Mouse (Mus musculus): ENCODE results near the gene Eepd1. TPM values are rescaled to one million over a fixed set of nuclear protein-coding genes. Genes with fewer than 3 reads are reported as not detected.
A peak's percentile ranks its signal among the peaks of the same experiment; 100 is the strongest.

Gene Eepd1
- total RNA-seq, 4 experiments from 2014 or later, result 18.0 to 22.1 (median 19.6) TPM

GRCm38 (mm10) chr9:25573753-25574152, 92.4 kb downstream of the Eepd1 start:
- no peak for DNase-seq (ENCODE audit: low spot score in 2 of 2)

- no peak for DNase-seq (ENCODE audit: low spot score in 2 of 2)
These were observed 92.8 kb downstream of the Eepd1 start for GRCm38 (mm10) chr9:25574186-25574585.

- no peak for DNase-seq (ENCODE audit: low spot score in 2 of 2)
These were observed 97.6 kb downstream of the Eepd1 start for GRCm38 (mm10) chr9:25578674-25579596.

- no peak for DNase-seq (ENCODE audit: low spot score in 2 of 2)
These were observed 102.3 kb downstream of the Eepd1 start for GRCm38 (mm10) chr9:25583621-25584020.

GRCm38 (mm10) chr9:25585614-25586013, 104.3 kb downstream of the Eepd1 start:
- DNase-seq (ENCODE audit: low spot score in 2 of 2), result no peak

- DNase-seq (ENCODE audit: low spot score in 2 of 2), result no peak
These were observed 107.2 kb downstream of the Eepd1 start for GRCm38 (mm10) chr9:25588581-25588980.

GRCm38 (mm10) chr9:25590740-25591139, 109.4 kb downstream of the Eepd1 start:
- no peak for DNase-seq (ENCODE audit: low spot score in 2 of 2)

GRCm38 (mm10) chr9:25591390-25592354, 110.3 kb downstream of the Eepd1 start:
- peak in 1 of 2 experiments; percentile 31 for DNase-seq (ENCODE audit: low spot score in 2 of 2)

GRCm38 (mm10) chr9:25592355-25592955, 111.1 kb downstream of the Eepd1 start:
- no peak for DNase-seq (ENCODE audit: low spot score in 2 of 2)

- DNase-seq (ENCODE audit: low spot score in 2 of 2), result no peak
These were observed 143.4 kb downstream of the Eepd1 start for GRCm38 (mm10) chr9:25624744-25625143.

GRCm38 (mm10) chr9:25629531-25630099, 148.3 kb downstream of the Eepd1 start:
- no peak for DNase-seq (ENCODE audit: low spot score in 2 of 2)

Other genes starting within 250 kb of the Eepd1 start
- gene Sept7, start 229.1 kb upstream of the Eepd1 start, total RNA-seq (2022), result 100 to 1,000 TPM; 274 to 299 (median 288) TPM

Measured in layer of hippocampus, adult 8-10 months (tissue).